ENCODE assay signal across 10 mouse cellular contexts in the genomic region with DNA sequence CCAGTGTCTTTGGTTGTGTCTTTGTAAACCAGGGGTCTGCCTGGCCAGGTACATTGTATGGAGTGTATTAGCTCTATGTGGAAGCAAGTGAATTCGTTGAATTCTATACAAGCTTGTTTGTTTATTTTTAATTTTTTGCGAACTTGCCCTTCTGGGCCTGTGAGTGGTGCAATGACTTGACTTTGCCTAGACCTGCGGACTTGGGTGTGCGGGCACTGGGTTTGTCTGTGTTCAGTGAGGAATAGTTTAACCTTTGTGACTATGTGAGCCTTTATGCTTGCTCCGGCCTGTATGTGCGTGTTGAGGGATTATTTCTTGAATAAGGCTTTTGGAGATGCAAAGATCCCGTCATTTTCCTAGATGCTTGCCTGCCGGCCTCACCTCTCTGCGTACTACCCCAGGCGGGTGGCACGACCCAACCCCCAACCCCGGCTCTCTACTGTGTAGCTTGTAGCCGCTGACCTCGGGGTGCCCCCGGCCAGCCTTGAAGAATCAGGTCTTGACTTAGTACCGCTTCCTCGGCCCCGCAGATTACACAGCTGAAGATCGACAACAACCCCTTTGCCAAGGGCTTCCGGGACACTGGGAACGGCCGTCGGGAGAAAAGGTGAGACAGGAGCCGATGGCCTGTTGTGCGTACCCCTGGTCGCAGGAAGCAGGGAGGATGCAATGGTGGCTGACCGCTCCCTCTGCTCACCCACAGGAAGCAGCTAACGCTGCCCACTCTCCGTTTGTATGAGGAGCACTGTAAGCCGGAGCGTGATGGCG. TPM values are rescaled to one million over a fixed set of nuclear protein-coding genes. Genes with fewer than 3 reads are reported as not detected.
DNase-seq lines count a peak whose midpoint lies in the region; ATAC-seq lines count a peak whose summit lies in the region.
"Had no signal": no experiment of that assay in that cellular context is flagged by ENCODE, and none has a peak within 500 bp of the region (broad histone marks: within the 10 kb centered on the region; RNA-seq: fewer than 3 reads in every experiment).

No protein-coding gene starts in this region.

- no peak overlapping the region for H3K4me2 ChIP-seq in forebrain, embryonic 11.5 days (ENCODE audit: low read depth, low read length, severe bottlenecking)
- H3K4me2 ChIP-seq in forebrain, embryonic 16.5 days (ENCODE audit: low read length), result no peak overlapping the region
- peak overlapping the region; percentile 3; the same call in 1 of the 2 replicates for H3K4me2 ChIP-seq in hindbrain, embryonic 14.5 days (replicated peaks)
- H3K4me2 ChIP-seq in liver, embryonic 15.5 days, result 0 out of 2 replicates have a peak overlapping the region, but pooled peaks have one; percentile 1

- no peak overlapping the region for H3K27ac ChIP-seq in forebrain, embryonic 11.5 days (ENCODE audit: low read depth, low read length)
- no peak overlapping the region for H3K27ac ChIP-seq in forebrain, embryonic 16.5 days (ENCODE audit: low read length)
- no peak overlapping the region for H3K27ac ChIP-seq in hindbrain, embryonic 14.5 days
- H3K27ac ChIP-seq in liver, embryonic 15.5 days (replicated peaks), result no peak overlapping the region
- H3K27ac ChIP-seq: liver, embryonic 14.5 days had no signal

- H3K4me3 ChIP-seq in forebrain, embryonic 11.5 days (ENCODE audit: low read depth, low read length), result no peak overlapping the region
- H3K4me3 ChIP-seq in forebrain, embryonic 16.5 days (replicated peaks; ENCODE audit: low read length), result no peak overlapping the region
- H3K4me3 ChIP-seq in hindbrain, embryonic 14.5 days (replicated peaks; ENCODE audit: low read length), result peak overlapping the region; percentile 15
- H3K4me3 ChIP-seq in liver, embryonic 15.5 days (replicated peaks), result no peak overlapping the region

- H3K9me3 ChIP-seq in forebrain, embryonic 11.5 days (ENCODE audit: control insufficient read depth, low read length), result no peaks in the 10 kb centered on the region
- no peaks in the 10 kb centered on the region for H3K9me3 ChIP-seq in forebrain, embryonic 16.5 days (ENCODE audit: control insufficient read depth, low read length)
- no peaks in the 10 kb centered on the region for H3K9me3 ChIP-seq in hindbrain, embryonic 14.5 days (ENCODE audit: control insufficient read depth, low read length)
- no peaks in the 10 kb centered on the region for H3K9me3 ChIP-seq in liver, embryonic 15.5 days (replicated peaks)

- DNase-seq in forebrain, embryonic 11.5 days (ENCODE audit: low spot score), result peak; percentile 67
- peak; percentile 71 for DNase-seq in Muller cell, postnatal 12 days (ENCODE audit: inconsistent ontology term)
- DNase-seq in hindbrain, embryonic 14.5 days (ENCODE audit: low spot score), result no peak
- no peak for DNase-seq in cerebellum, adult 9-11 months
- no peak for DNase-seq in gastrocnemius, adult 18-20 months (ENCODE audit: low spot score)

- 2% methylated on average over 32 of the region's 32 CpGs for WGBS in forebrain, embryonic 11.5 days
- under 1% methylated on average over 32 of the region's 32 CpGs for WGBS in forebrain, embryonic 16.5 days
- WGBS in hindbrain, embryonic 14.5 days, result 3% methylated on average over 32 of the region's 32 CpGs
- 7% methylated on average over 32 of the region's 32 CpGs for WGBS in liver, embryonic 15.5 days (ENCODE audit: insufficient replicate concordance)

- H3K27me3 ChIP-seq in forebrain, embryonic 11.5 days (ENCODE audit: control insufficient read depth, insufficient read depth, low read length), result peaks cover 98% of the 10 kb centered on the region
- H3K27me3 ChIP-seq in forebrain, embryonic 16.5 days (replicated peaks; ENCODE audit: control insufficient read depth, insufficient read depth, low read length), result peaks cover 65% of the 10 kb centered on the region
- peaks cover 87% of the 10 kb centered on the region for H3K27me3 ChIP-seq in hindbrain, embryonic 14.5 days (ENCODE audit: control insufficient read depth, insufficient read depth, low read length)
- H3K27me3 ChIP-seq in liver, embryonic 15.5 days, result peaks cover 100% of the 10 kb centered on the region

- H3K4me1 ChIP-seq in forebrain, embryonic 11.5 days (replicated peaks; ENCODE audit: control insufficient read depth, insufficient read depth, low read length), result peaks cover 21% of the 10 kb centered on the region
- peaks cover 27% of the 10 kb centered on the region for H3K4me1 ChIP-seq in forebrain, embryonic 16.5 days (replicated peaks; ENCODE audit: control insufficient read depth, insufficient read depth, low read length)
- peaks cover 5% of the 10 kb centered on the region for H3K4me1 ChIP-seq in hindbrain, embryonic 14.5 days (replicated peaks; ENCODE audit: control insufficient read depth, insufficient read depth, low read length)
- H3K4me1 ChIP-seq in liver, embryonic 15.5 days (replicated peaks), result peaks cover 34% of the 10 kb centered on the region

- ATAC-seq in forebrain, embryonic 11.5 days (replicated peaks; ENCODE audit: low FRiP score), result no peak
- ATAC-seq in forebrain, embryonic 16.5 days, result no peak
- no peak for ATAC-seq in hindbrain, embryonic 14.5 days (ENCODE audit: low FRiP score)
- no peak for ATAC-seq in liver, embryonic 15.5 days (ENCODE audit: insufficient read depth)
- no peak for ATAC-seq in inflammation-experienced regulatory T-cells, adult 6 months

- H3K9ac ChIP-seq in forebrain, embryonic 11.5 days (ENCODE audit: low read length), result no peak overlapping the region
- H3K9ac ChIP-seq in forebrain, embryonic 16.5 days (replicated peaks; ENCODE audit: low read depth, low read length), result no peak overlapping the region
- H3K9ac ChIP-seq in hindbrain, embryonic 14.5 days, result no peak overlapping the region
- H3K9ac ChIP-seq in liver, embryonic 15.5 days, result no peak overlapping the region
- H3K9ac ChIP-seq: liver, embryonic 14.5 days had no signal

- no peaks in the 10 kb centered on the region for H3K36me3 ChIP-seq in forebrain, embryonic 11.5 days (ENCODE audit: control insufficient read depth, insufficient read depth, low read length)
- no peaks in the 10 kb centered on the region for H3K36me3 ChIP-seq in forebrain, embryonic 16.5 days (ENCODE audit: control insufficient read depth, insufficient read depth)
- H3K36me3 ChIP-seq in hindbrain, embryonic 14.5 days (replicated peaks; ENCODE audit: control insufficient read depth, insufficient read depth), result no peaks in the 10 kb centered on the region
- no peaks in the 10 kb centered on the region for H3K36me3 ChIP-seq in liver, embryonic 15.5 days (replicated peaks)

RNA-seq across cellular contexts. Expression of a gene that starts 4.4 kb away (rescaled TPM):
- polyA plus RNA-seq in forebrain, embryonic 11.5 days (2014; fragmentation: Nextera tagmentation; extraction: Ambion mirVana), result 1.5 and 2.0 TPM in 2 replicates
- polyA plus RNA-seq in forebrain, embryonic 16.5 days (2015; fragmentation: Nextera tagmentation; extraction: Ambion mirVana), result 0.47 and 0.68 TPM in 2 replicates
- polyA plus RNA-seq in hindbrain, embryonic 14.5 days (2014; fragmentation: Nextera tagmentation; extraction: Ambion mirVana), result 2.3 and 2.8 TPM in 2 replicates
- 0.45 and 0.56 TPM in 2 replicates for polyA plus RNA-seq in liver, embryonic 15.5 days (2015; fragmentation: Nextera tagmentation; extraction: Ambion mirVana)
- 1 to 10 TPM; 1.3 to 1.7 TPM for total RNA-seq in gastrocnemius, adult 18-20 months (2021)
- polyA plus RNA-seq in inflammation-experienced regulatory T-cells, adult 6 months (2017; shearing (Covaris generic)), result not detected

RNA-seq across cellular contexts. Expression of a gene that starts 13.4 kb away (rescaled TPM):
- polyA plus RNA-seq in forebrain, embryonic 11.5 days (2014; fragmentation: Nextera tagmentation; extraction: Ambion mirVana), result not detected in 2 replicates
- not detected in 2 replicates for polyA plus RNA-seq in forebrain, embryonic 16.5 days (2015; fragmentation: Nextera tagmentation; extraction: Ambion mirVana)
- polyA plus RNA-seq in hindbrain, embryonic 14.5 days (2014; fragmentation: Nextera tagmentation; extraction: Ambion mirVana), result not detected in 2 replicates
- not detected in 2 replicates for polyA plus RNA-seq in liver, embryonic 15.5 days (2015; fragmentation: Nextera tagmentation; extraction: Ambion mirVana)
- total RNA-seq in gastrocnemius, adult 18-20 months (2021), result not detected
- polyA plus RNA-seq in inflammation-experienced regulatory T-cells, adult 6 months (2017; shearing (Covaris generic)), result not detected
- polyA plus RNA-seq: cerebellum, adult 2 months; liver, embryonic 14.5 days had no signal

RNA-seq across cellular contexts. Expression of a gene that starts 49.5 kb away (rescaled TPM):
- polyA plus RNA-seq in forebrain, embryonic 11.5 days (2014; fragmentation: Nextera tagmentation; extraction: Ambion mirVana), result 0.12 and 0.21 TPM in 2 replicates
- polyA plus RNA-seq in forebrain, embryonic 16.5 days (2015; fragmentation: Nextera tagmentation; extraction: Ambion mirVana), result 0.23 and 0.26 TPM in 2 replicates
- 0.23 and 0.25 TPM in 2 replicates for polyA plus RNA-seq in hindbrain, embryonic 14.5 days (2014; fragmentation: Nextera tagmentation; extraction: Ambion mirVana)
- not detected in 2 replicates for polyA plus RNA-seq in liver, embryonic 15.5 days (2015; fragmentation: Nextera tagmentation; extraction: Ambion mirVana)
- 1 to 10 TPM; 1.3 to 1.4 TPM for total RNA-seq in gastrocnemius, adult 18-20 months (2021)
- polyA plus RNA-seq in inflammation-experienced regulatory T-cells, adult 6 months (2017; shearing (Covaris generic)), result not detected

Comparison
In these comparisons a context has a peak if more than half of its experiments do, and no peak if none do; other contexts are left out.
1. DNase-seq: peak in forebrain, embryonic 11.5 days (single experiment) and Muller cell, postnatal 12 days (single experiment); none in hindbrain, embryonic 14.5 days (single experiment), cerebellum, adult 9-11 months (single experiment) and gastrocnemius, adult 18-20 months (single experiment).
2. H3K4me2 ChIP-seq: peak in hindbrain, embryonic 14.5 days (single experiment) and liver, embryonic 15.5 days (single experiment); none in forebrain, embryonic 11.5 days (single experiment) and forebrain, embryonic 16.5 days (single experiment).